Mouse (Mus musculus): ENCODE data around the gene Zbtb37.

The Zbtb37 gene

DNA sequence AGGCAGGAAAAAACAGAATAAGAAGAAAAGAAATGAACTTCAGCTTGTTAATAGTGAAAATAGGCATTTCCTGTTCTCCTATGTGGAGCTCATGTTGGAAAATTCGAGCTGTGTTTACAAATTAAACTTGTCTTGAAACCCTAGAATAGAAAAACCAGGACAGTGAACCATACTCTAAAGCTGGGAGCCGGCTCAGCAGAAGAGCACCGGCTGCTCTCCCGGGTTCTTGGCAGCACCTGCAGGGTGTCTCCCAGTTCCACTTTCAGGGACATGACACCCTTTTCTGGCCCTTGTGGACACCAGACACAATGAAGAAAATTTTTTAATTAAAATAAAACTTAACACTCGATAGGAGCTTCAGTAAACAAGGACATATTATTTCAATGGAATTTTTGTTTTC is 66.0 kb downstream of the Zbtb37 start:
- no peak for DNase-seq

- DNase-seq, result peak; percentile 55
Measured at GRCm38 (mm10) chr1:160967268-160967667, 67.4 kb downstream of the Zbtb37 start.

DNA sequence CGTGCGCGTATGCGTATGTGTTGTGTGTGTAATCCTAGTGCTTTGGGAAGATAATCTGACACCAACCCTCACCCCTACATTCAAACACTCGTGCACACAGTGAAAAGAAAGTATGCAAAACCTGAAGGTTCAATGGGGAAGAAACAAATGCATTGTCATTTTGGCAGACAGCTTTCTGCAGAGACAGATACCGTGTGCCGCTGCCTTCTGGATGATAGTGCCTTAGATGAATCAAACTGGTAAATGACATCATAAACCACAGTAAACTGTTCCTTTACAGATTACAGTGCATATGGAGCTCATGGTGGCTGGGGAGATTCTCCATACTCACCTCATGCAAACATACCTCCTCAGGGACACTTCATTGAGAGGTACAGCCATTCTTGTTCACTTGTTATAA is 71.5 kb downstream of the Zbtb37 start:
- DNase-seq, result no peak
